Mouse (Mus musculus): ENCODE results near the gene Trip12.

Trip12 gene

DNA sequence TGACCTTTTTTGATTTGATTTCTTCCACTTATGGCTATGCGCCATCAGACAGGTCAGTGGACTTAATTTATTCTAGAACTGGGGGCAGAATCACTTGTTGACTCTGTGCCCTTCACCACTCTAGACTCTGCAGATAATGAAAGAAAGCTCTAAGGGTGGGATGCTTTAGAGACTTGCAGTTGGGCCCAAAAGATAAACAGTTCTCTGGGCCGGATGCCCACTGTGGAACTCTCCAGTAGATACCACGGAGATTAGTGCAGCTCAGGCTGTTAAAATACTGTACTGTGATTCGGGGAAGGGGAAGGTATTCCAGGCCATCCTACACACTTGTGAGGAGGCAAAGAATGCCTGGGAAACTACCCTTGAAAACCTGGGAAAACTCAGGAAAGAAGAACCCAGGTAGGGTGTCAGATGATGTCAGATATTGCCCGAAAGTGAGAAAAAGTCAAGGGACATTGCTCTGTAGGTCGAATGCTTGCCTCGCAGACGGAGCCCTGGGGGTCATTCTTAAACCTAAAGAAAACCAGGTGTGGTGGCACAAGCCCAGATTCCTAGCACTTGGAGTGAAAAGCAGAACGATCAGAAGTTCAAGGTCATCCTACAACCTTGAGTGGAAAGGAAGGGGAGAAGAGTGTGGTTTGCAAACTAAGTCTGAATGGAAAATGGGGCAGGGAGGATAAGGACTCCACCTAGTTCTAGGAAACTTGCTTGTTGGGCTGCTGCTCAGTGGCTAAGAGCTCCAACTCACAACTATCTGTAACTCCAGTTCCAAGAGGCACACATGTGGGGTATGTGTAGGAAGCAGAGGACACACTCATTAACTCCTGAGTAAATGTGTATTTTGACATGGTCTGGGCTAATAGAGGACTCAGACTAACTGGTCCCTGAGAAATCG is 20.3 kb upstream of the Trip12 start:
- no peak for DNase-seq (ENCODE audit: low read depth)

GRCm38 (mm10) chr1:84859597-84859996 is 19.3 kb upstream of the Trip12 start:
- no peak for DNase-seq (ENCODE audit: low read depth)

- no peak for DNase-seq (ENCODE audit: low read depth)
These were observed 15.4 kb upstream of the Trip12 start for GRCm38 (mm10) chr1:84855756-84856155.

DNA sequence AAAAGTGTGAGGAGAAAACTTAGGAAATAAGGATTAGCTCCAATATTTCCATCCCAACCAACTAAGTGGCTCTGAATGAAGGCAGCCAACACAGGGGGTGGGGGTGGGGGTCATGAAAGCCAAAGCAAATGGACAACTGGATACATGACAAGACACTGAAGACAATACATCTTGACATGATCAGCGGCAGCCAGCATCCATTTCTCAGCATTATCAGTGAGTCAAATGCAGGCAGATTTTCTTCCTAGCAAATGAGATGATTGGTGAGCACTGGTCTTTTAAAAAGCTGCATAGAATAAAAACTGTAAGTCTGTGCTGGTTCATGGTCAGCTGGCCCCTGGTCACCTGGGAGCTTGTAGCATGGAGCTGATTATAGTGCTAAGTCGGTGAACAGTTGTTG is 14.7 kb upstream of the Trip12 start:
- DNase-seq (ENCODE audit: low read depth): no peak

GRCm38 (mm10) chr1:84853721-84854120 is 13.4 kb upstream of the Trip12 start:
- no peak for DNase-seq (ENCODE audit: low read depth)

DNA sequence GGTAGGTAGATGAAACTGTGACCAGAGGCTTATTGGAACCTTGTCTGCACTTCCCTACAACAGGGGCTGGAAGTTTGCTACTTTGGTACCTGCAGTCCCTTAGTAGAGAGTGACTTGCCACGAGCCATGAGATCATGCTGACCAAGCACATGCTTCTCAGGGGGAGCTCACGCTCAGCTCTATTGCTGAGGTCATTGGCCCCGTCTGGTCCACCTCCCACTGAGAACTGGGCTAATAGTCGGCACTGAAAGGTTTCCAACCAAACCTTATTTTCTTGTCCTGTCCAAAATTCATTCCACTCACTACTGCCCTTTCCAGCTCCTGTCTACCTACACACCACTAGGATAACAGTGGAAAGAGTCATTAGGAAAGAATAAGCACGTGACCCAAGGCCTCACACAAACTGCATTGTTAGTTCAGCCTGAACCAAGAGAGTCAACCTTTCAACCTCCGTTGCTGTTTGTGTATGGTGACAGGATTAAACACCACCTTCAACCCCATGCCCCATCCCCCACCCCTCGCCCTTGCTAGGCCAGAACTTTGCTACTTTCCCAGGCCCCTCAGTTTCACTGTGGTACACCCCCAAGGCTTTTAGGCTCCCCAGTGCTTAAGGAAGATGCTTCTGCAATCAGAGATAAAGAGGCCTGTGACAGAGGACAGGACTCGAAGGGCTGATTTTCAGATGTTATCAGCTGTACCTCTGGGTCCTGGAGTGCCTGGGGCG is 11.4 kb upstream of the Trip12 start:
- no peak for DNase-seq (ENCODE audit: low read depth)

DNA sequence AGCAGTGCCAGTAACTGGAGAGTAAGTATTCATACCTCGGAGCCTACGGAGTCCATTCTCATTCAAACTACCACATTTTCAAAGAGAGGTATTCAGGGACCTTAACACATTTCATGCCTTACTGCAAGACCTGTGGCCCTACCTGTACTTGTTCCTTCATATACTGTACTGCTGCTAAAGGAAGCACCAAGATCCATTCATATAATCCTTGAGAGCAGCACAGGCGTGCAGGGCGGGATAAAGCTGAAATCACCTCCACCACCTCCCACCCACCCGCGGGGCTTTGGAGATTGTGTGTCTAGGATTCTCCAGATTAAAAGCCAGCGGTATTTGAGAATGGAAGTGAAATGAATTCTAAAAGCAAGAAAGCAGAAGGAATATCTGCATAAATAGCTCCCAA is 10.2 kb upstream of the Trip12 start:
- no peak for DNase-seq (ENCODE audit: low read depth)

DNA sequence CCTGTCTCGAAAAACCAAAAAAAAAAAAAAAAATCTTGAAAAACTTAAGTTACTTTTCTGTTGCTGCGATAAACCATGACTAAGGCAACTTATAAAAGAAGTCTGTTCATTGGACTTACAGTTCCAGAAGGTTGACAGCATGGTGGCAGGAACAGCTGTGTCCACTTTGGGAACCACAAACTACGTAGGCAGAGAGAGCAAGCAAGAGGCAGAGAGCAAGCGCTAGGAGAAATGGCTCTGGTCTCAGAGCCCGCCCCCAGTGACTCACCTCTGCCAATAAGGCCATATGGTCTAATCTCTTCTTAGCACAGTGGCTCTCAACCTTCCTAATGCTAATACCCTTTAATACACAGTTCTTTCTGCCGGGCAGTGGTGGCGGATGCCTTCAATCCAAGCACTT is 9.5 kb upstream of the Trip12 start:
- no peak for DNase-seq (ENCODE audit: low read depth)

- no peak for DNase-seq (ENCODE audit: low read depth)
These were observed 8.6 kb upstream of the Trip12 start for GRCm38 (mm10) chr1:84848801-84849455.

- no peak for DNase-seq (ENCODE audit: low read depth)
These were observed 8.0 kb upstream of the Trip12 start for GRCm38 (mm10) chr1:84848335-84848734.

DNA sequence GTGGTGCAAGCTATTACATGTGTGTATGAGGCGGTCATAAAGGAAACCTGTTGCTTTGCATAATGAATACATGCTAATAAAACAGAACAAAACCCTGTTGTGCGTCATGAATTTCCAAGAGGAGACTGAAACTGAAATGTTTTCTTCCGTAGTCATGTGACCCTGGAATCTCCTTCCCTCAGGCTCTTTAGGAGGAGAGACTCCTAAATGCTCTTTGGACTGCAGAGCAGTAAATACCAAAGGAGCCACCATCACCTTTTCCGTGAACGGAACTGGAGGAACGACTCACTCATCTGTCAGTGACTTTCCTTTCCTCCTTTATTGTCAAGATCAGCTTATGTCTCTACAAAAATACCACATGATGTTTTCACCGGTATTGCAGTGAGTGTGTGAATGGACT is 7.4 kb upstream of the Trip12 start:
- DNase-seq (ENCODE audit: low read depth): no peak

- DNase-seq (ENCODE audit: low read depth): no peak
These were observed 3.0 kb upstream of the Trip12 start for GRCm38 (mm10) chr1:84843366-84843765.

GRCm38 (mm10) chr1:84841061-84841460 is 745 bp upstream of the Trip12 start:
- no peak for DNase-seq (ENCODE audit: low read depth)

GRCm38 (mm10) chr1:84839309-84840017 is 853 bp downstream of the Trip12 start, which contains the start of gene Fbxo36:
TSS of gene Fbxo36 (plus strand) at chr1:84839841.
- DNase-seq (ENCODE audit: low read depth): peak; percentile 83

GRCm38 (mm10) chr1:84838621-84839151 is 1.6 kb downstream of the Trip12 start:
- DNase-seq (ENCODE audit: low read depth): no peak

DNA sequence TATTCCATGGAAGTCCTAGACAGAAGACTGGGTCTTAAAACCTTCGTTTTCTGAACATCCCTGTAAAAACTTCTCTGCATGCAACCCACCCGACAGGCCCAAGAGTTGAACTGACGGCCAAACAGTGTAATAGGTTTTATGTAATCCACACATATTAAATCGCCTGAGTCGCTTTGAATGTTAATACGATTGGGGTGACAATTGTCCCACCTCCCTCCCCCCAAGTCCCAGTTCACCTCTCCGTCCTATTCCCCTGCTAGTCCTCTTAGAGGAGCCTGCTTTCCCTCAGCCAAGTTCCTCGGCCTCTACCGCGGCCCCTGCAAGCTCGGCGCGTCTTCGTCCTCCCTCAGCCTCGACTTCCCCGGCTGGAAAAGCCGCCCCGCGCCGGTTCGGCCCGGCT is 2.2 kb downstream of the Trip12 start:
- no peak for DNase-seq (ENCODE audit: low read depth)

GRCm38 (mm10) chr1:84837523-84838145 is 2.7 kb downstream of the Trip12 start:
- no peak for DNase-seq (ENCODE audit: low read depth)

DNA sequence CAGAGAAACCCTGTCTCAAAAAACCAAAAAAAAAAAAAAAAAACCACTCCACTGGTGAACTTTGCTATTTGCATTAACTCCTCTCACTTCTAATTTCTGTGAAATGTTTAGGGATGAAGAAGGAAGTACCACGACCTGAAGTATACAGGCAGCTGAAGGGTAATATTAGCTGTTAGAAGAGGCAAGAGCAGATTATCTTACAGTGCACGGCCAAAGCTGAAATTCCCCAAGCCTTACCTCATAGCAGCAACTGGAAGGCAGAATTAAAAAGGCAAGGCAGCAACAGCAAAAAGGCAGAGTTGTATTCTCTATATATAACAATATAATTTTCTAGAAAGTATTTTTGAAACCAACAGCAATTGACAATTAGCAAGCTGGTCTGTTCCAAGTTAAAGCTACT is 15.2 kb downstream of the Trip12 start:
- DNase-seq (ENCODE audit: low read depth): no peak

DNA sequence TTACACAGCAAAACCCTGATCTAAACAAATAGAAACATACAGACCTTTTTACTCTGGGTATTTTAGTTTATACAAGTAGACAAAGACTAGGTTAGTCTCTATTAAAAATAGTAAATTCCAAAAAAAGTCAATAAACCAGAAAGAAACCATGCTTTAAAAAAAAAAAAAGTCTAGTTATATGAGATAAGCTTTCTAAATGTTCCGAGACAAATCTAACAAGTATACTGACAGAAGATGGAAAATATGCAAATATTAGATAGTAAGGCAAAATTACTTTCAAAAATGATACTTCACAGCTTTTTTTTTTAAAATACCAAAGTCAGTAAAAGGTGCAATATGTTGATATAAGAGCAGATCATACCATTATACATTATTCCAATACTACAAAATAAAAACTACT is 22.7 kb downstream of the Trip12 start:
- no peak for DNase-seq (ENCODE audit: low read depth)

DNA sequence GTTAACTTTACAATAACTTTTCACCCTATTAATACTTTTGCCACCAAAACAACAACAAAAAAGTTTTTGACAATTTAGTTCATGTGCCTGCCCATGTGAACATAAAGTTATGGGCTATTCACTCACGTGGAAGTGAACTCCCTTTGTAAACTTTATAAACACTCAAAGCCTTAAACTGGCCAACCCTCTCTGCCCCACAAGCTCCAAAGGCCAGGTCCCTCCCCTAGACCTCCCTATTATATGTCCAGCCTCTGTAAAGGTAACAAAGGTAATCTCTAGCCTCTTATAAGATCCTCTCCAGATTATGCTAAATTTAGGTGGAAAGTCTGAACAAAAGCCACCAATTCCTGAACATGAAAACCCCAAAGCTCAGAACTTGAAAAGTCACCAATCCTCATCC is 36.5 kb downstream of the Trip12 start:
- no peak for DNase-seq (ENCODE audit: low read depth)

DNA sequence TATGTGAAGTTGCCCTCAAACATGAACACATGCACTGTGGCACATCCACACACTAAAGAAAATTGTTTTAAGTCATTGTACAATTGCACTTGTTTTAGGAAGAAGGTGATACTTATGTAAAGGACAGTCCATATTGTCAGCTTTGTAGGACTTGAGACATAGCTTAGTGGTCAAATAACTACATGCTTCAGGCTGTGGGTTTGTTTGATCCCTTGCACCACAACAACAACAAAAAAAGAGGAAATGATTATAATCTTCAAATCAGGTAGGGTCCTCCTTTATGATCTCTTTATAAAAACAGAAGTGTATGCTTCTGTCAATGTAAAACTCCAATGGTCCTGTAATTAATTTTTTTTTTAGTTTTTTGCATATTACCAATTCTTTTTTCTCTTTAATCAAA is 41.1 kb downstream of the Trip12 start:
- no peak for DNase-seq (ENCODE audit: low read depth)

All from c-Kit-positive CD71-positive TER-119-negative erythroid progenitor cells, embryonic 14.5 days (primary cell).